Mouse (Mus musculus) c-Kit-negative CD71-positive TER-119-positive erythroid progenitor cells, embryonic 14.5 days (primary cell): ENCODE data around the gene Ptprd.

ENCODE experiments used
- DNase-seq: peaks from one replicate; pipeline ENCODE4 v3.0.0-alpha.2; 2013; ENCODE audit warnings: low read depth, low spot score

The Ptprd gene

GRCm38 (mm10) chr4:76913532-76914150, 1298.1 kb downstream of the Ptprd start:
- DNase-seq, result no peak

GRCm38 (mm10) chr4:76901692-76902091, 1310.1 kb downstream of the Ptprd start:
- no peak for DNase-seq

- no peak for DNase-seq
Measured at GRCm38 (mm10) chr4:76889669-76890068, 1322.1 kb downstream of the Ptprd start.

GRCm38 (mm10) chr4:76881610-76882009, 1330.2 kb downstream of the Ptprd start:
- DNase-seq, result no peak

GRCm38 (mm10) chr4:76870971-76871370, 1340.8 kb downstream of the Ptprd start:
- no peak for DNase-seq

GRCm38 (mm10) chr4:76865585-76865984, 1346.2 kb downstream of the Ptprd start:
- no peak for DNase-seq

GRCm38 (mm10) chr4:76846265-76846664, 1365.5 kb downstream of the Ptprd start:
- no peak for DNase-seq

GRCm38 (mm10) chr4:76839016-76839415, 1372.7 kb downstream of the Ptprd start:
- DNase-seq, result no peak

- DNase-seq, result no peak
Measured at GRCm38 (mm10) chr4:76812138-76812537, 1399.6 kb downstream of the Ptprd start.

- DNase-seq, result no peak
Measured at GRCm38 (mm10) chr4:76802708-76803107, 1409.1 kb downstream of the Ptprd start.

GRCm38 (mm10) chr4:76798010-76799007, 1413.5 kb downstream of the Ptprd start:
- DNase-seq, result no peak

- DNase-seq, result no peak
Measured at GRCm38 (mm10) chr4:76785389-76785788, 1426.4 kb downstream of the Ptprd start.

- no peak for DNase-seq
Measured at GRCm38 (mm10) chr4:76779558-76780124, 1432.1 kb downstream of the Ptprd start.

- no peak for DNase-seq
Measured at GRCm38 (mm10) chr4:76766918-76767317, 1444.8 kb downstream of the Ptprd start.

- no peak for DNase-seq
Measured at GRCm38 (mm10) chr4:76766429-76766828, 1445.3 kb downstream of the Ptprd start.

- no peak for DNase-seq
Measured at GRCm38 (mm10) chr4:76750709-76751108, 1461.1 kb downstream of the Ptprd start.

GRCm38 (mm10) chr4:76735831-76736230, 1475.9 kb downstream of the Ptprd start:
- no peak for DNase-seq

GRCm38 (mm10) chr4:76675726-76676125, 1536.0 kb downstream of the Ptprd start:
- no peak for DNase-seq

GRCm38 (mm10) chr4:76673224-76673623, 1538.5 kb downstream of the Ptprd start:
- DNase-seq, result no peak

GRCm38 (mm10) chr4:76672653-76673052, 1539.1 kb downstream of the Ptprd start:
- DNase-seq, result no peak

- no peak for DNase-seq
Measured at GRCm38 (mm10) chr4:76661725-76662124, 1550.0 kb downstream of the Ptprd start.

GRCm38 (mm10) chr4:76660146-76660545, 1551.6 kb downstream of the Ptprd start:
- no peak for DNase-seq
